Mouse (Mus musculus) adrenal gland, adult 2 months (tissue): ENCODE data around the gene Fmnl2. TPM values are rescaled to one million over a fixed set of nuclear protein-coding genes. Genes with fewer than 3 reads are reported as not detected.
A peak's percentile ranks its signal among the peaks of the same experiment; 100 is the strongest.

Experiments
- DNase-seq: peaks from one replicate; pipeline ENCODE4 v3.0.0; 2021
- polyA plus RNA-seq: library from polyadenylated mRNA; depleted of rRNA; stranded (reverse); fragments of >200 nt; gene quantifications from 2 replicates; pipeline ENCODE4 v1.2.3, GENCODE M21; 2012; rRNA removed
- total RNA-seq, 2 experiments: library from RNA; stranded (reverse); gene quantifications; 2 replicates each; pipeline ENCODE4 v1.2.3; 2021

The Fmnl2 gene
- total and polyA plus RNA-seq, 3 experiments, result 2.3 to 26.9 (median 17.1) TPM

- no peak for DNase-seq
Observed at GRCm38 (mm10) chr2:53106056-53106455, 248.4 kb downstream of the Fmnl2 start.

- DNase-seq, result no peak
Observed at GRCm38 (mm10) chr2:53106472-53106871, 248.8 kb downstream of the Fmnl2 start.

- DNase-seq, result peak; percentile 17
Observed at GRCm38 (mm10) chr2:53108547-53108946, 250.9 kb downstream of the Fmnl2 start.

- peak; percentile 36 for DNase-seq
Observed at GRCm38 (mm10) chr2:53121797-53122196, 264.1 kb downstream of the Fmnl2 start.

GRCm38 (mm10) chr2:53125998-53126397, 268.3 kb downstream of the Fmnl2 start:
- no peak for DNase-seq

GRCm38 (mm10) chr2:53129070-53129469, 271.4 kb downstream of the Fmnl2 start:
- DNase-seq, result no peak

GRCm38 (mm10) chr2:53131567-53131966, 273.9 kb downstream of the Fmnl2 start:
- no peak for DNase-seq

- no peak for DNase-seq
Observed at GRCm38 (mm10) chr2:53146852-53147251, 289.2 kb downstream of the Fmnl2 start.

GRCm38 (mm10) chr2:53173966-53174365, 316.3 kb downstream of the Fmnl2 start:
- no peak for DNase-seq

GRCm38 (mm10) chr2:53178966-53179365, 321.3 kb downstream of the Fmnl2 start:
- no peak for DNase-seq

- no peak for DNase-seq
Observed at GRCm38 (mm10) chr2:53179876-53180275, 322.2 kb downstream of the Fmnl2 start.

Other genes with a start within 250 kb of the Fmnl2 start
- under 1 TPM; 0.20 to 0.28 TPM for gene Cacnb4, start 181.0 kb upstream of the Fmnl2 start, total RNA-seq
- 0.03 TPM in 1 of 2 replicates, not detected in the other for gene Cacnb4, start 181.0 kb upstream of the Fmnl2 start, polyA plus RNA-seq
- gene Stam2, start 115.6 kb upstream of the Fmnl2 start, total RNA-seq, result 10 to 100 TPM; 33.2 to 33.8 TPM
- gene Stam2, start 115.6 kb upstream of the Fmnl2 start, polyA plus RNA-seq, result 7.0 and 7.6 TPM in 2 replicates